In the genomic region with DNA sequence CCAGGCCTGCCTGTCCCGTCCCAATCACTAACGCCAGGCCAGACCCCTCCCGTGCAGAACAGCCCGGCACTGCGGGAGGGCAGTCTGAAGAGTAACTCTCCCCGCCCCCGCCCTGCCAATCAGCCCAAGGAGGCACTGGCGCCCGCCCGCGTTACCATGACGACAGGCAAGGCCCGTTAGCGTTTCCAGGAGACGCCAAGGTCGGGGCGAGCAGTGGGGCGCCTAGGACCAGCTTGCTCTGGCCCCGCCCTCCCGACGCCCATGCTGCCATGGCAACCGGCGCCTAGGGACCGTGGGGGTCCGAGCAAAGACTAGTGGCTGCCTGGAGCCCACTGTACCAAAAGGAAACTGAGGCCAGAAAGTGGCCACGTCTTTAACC, we compare ENCODE assay signal across 9 mouse cellular contexts. TPM values are rescaled to one million over a fixed set of nuclear protein-coding genes. Genes with fewer than 3 reads are reported as not detected.
DNase-seq lines count a peak whose midpoint lies in the region; ATAC-seq lines count a peak whose summit lies in the region.
"Had no signal": no experiment of that assay in that cellular context is flagged by ENCODE, and none has a peak within 500 bp of the region (broad histone marks: within the 10 kb centered on the region; RNA-seq: fewer than 3 reads in every experiment).

No protein-coding gene starts in this region.

- H3K9me3 ChIP-seq in megakaryocyte, embryonic 14.5 days: peaks cover 6% of the 10 kb centered on the region

- peak overlapping the region; percentile 46 for H3K4me3 ChIP-seq in megakaryocyte, embryonic 14.5 days (replicated peaks)

- peaks cover 97% of the 10 kb centered on the region for H3K36me3 ChIP-seq in megakaryocyte, embryonic 14.5 days (replicated peaks; ENCODE audit: low read length)

- no peaks in the 10 kb centered on the region for H3K27me3 ChIP-seq in megakaryocyte, embryonic 14.5 days (replicated peaks)

- peaks cover 83% of the 10 kb centered on the region for H3K4me1 ChIP-seq in megakaryocyte, embryonic 14.5 days

- ATAC-seq in inflammation-experienced regulatory T-cells, adult 6 months: peak; percentile 72

- peak; percentile 75 to 80 for DNase-seq in heart, adult 18-20 months
- no peak for DNase-seq in heart, adult 8-10 months (ENCODE audit: low spot score)
- DNase-seq in cerebellum, postnatal 25 days: peak; percentile 77 to 92
- peak; percentile 78 to 84 for DNase-seq in frontal cortex, postnatal 36 days (ENCODE audit: low spot score in 2 of 2)
- DNase-seq in left cerebral cortex, postnatal 25 days (ENCODE audit: low spot score in 2 of 2): peak; percentile 85 to 86
- peak; percentile 80 to 85 for DNase-seq in right cerebral cortex, postnatal 36 days (ENCODE audit: low spot score in 2 of 2)

- intact Hi-C loops in left cerebral cortex, postnatal 25 days (cut with DNase I): no loop called here

RNA-seq across cellular contexts. Expression of gene Isyna1, which starts 7.1 kb away (rescaled TPM):
- 10 to 100 TPM; 15.4 to 28.2 TPM for total RNA-seq in heart, adult 18-20 months (2021)
- total RNA-seq in heart, adult 8-10 months (2022): 10 to 100 TPM; 15.5 to 37.5 (median 23.7) TPM
- 10 to 100 TPM; 27.6 to 32.6 (median 31.7) TPM for polyA plus RNA-seq in inflammation-experienced regulatory T-cells, adult 6 months (2017; shearing (Covaris generic))
- 10 to 100 TPM; 51.9 to 52.1 TPM for total RNA-seq in left cerebral cortex, postnatal 25 days (2021)
- polyA plus RNA-seq in megakaryocyte, embryonic 14.5 days (2012; ENCODE audit: insufficient read depth, low replicate concordance): 165 and 201 TPM in 2 replicates

RNA-seq across cellular contexts. Expression of gene Ssbp4, which starts 7.4 kb away (rescaled TPM):
- 10 to 100 TPM; 29.9 to 35.7 TPM for total RNA-seq in heart, adult 18-20 months (2021)
- 10 to 100 TPM; 29.1 to 34.1 (median 31.3) TPM for total RNA-seq in heart, adult 8-10 months (2022)
- 10 to 100 TPM in 2 of 3 experiments, 1 to 10 TPM in 1; 2.6 to 16.2 (median 14.7) TPM for polyA plus RNA-seq in inflammation-experienced regulatory T-cells, adult 6 months (2017; shearing (Covaris generic))
- 100 to 1,000 TPM; 242 to 257 TPM for total RNA-seq in left cerebral cortex, postnatal 25 days (2021)
- 1,561 and 3,509 TPM in 2 replicates for polyA plus RNA-seq in megakaryocyte, embryonic 14.5 days (2012; ENCODE audit: insufficient read depth, low replicate concordance)

RNA-seq across cellular contexts. Expression of gene Lrrc25, which starts 14.7 kb away (rescaled TPM):
- 1 to 10 TPM; 1.6 to 2.5 TPM for total RNA-seq in heart, adult 18-20 months (2021)
- total RNA-seq in heart, adult 8-10 months (2022): 1 to 10 TPM; 1.4 to 2.3 (median 1.8) TPM
- 1 to 10 TPM in 1 of 3 experiments, under 1 TPM in 2; 0.47 to 3.8 (median 0.71) TPM for polyA plus RNA-seq in inflammation-experienced regulatory T-cells, adult 6 months (2017; shearing (Covaris generic))
- 1 to 10 TPM in 1 of 2 experiments, under 1 TPM in 1; 0.37 to 1.2 TPM for total RNA-seq in left cerebral cortex, postnatal 25 days (2021)
- polyA plus RNA-seq in megakaryocyte, embryonic 14.5 days (2012; ENCODE audit: insufficient read depth, low replicate concordance): 19.0 and 34.7 TPM in 2 replicates
- polyA plus RNA-seq: C2C12 had no signal

RNA-seq across cellular contexts. Expression of gene Gdf15, which starts 31.0 kb away (rescaled TPM):
- 1 to 10 TPM; 1.4 to 2.0 TPM for total RNA-seq in heart, adult 18-20 months (2021)
- total RNA-seq in heart, adult 8-10 months (2022): 1 to 10 TPM in 2 of 4 experiments, under 1 TPM in 2; 0.69 to 1.9 (median 1.2) TPM
- polyA plus RNA-seq in inflammation-experienced regulatory T-cells, adult 6 months (2017; shearing (Covaris generic)): not detected
- total RNA-seq in left cerebral cortex, postnatal 25 days (2021): not detected
- 2.5 and 4.5 TPM in 2 replicates for polyA plus RNA-seq in megakaryocyte, embryonic 14.5 days (2012; ENCODE audit: insufficient read depth, low replicate concordance)

RNA-seq across cellular contexts. Expression of gene Pgpep1, which starts 58.9 kb away (rescaled TPM):
- 10 to 100 TPM; 40.5 to 41.1 TPM for total RNA-seq in heart, adult 18-20 months (2021)
- 10 to 100 TPM; 40.0 to 57.7 (median 44.4) TPM for total RNA-seq in heart, adult 8-10 months (2022)
- polyA plus RNA-seq in inflammation-experienced regulatory T-cells, adult 6 months (2017; shearing (Covaris generic)): 1 to 10 TPM; 3.8 to 6.4 (median 4.8) TPM
- total RNA-seq in left cerebral cortex, postnatal 25 days (2021): 10 to 100 TPM; 12.7 to 18.1 TPM
- polyA plus RNA-seq in megakaryocyte, embryonic 14.5 days (2012; ENCODE audit: insufficient read depth, low replicate concordance): 10.2 and 10.5 TPM in 2 replicates

Comparison
In these comparisons a context has a peak if more than half of its experiments do, and no peak if none do; other contexts are left out.
1. RNA of gene Ssbp4, which starts 7.4 kb away (total RNA-seq): 242 to 257 TPM in left cerebral cortex, postnatal 25 days; 29.9 to 35.7 TPM in heart, adult 18-20 months and 29.1 to 34.1 TPM in heart, adult 8-10 months; every median in the first group is over 4 times any median in the second.